Mouse (Mus musculus) forebrain, embryonic 13.5 days (tissue): ENCODE measurements around the gene Ccdc62. TPM values are rescaled to one million over a fixed set of nuclear protein-coding genes. Genes with fewer than 3 reads are reported as not detected.

Experiments
- ATAC-seq: fragments of 200-750 bp; cut with Nextera tagmentation; 2 replicates; pipeline ENCODE4 v1.8.0; 2017
- H3K27ac ChIP-seq: fragments of 300-500 bp; sonication (generic); 2 replicates; pipeline ENCODE4 v1.5.1; 2015; ENCODE audit warnings: inconsistent platforms, mild to moderate bottlenecking, moderate library complexity
- H3K27me3 ChIP-seq: fragments of 300-500 bp; sonication (generic); 2 replicates; pipeline ENCODE4 v1.6.1; 2015; ENCODE audit warnings: mild to moderate bottlenecking, inconsistent platforms
- H3K36me3 ChIP-seq: fragments of 300-500 bp; sonication (generic); 2 replicates; pipeline ENCODE4 v1.6.1; 2015; ENCODE audit warnings: mild to moderate bottlenecking, inconsistent platforms; ENCODE audit not compliant: poor library complexity, severe bottlenecking
- H3K4me1 ChIP-seq: fragments of 300-500 bp; sonication (generic); 2 replicates; pipeline ENCODE4 v1.6.1; 2015; ENCODE audit warnings: inconsistent platforms
- H3K4me2 ChIP-seq: fragments of 300-500 bp; sonication (generic); 2 replicates; pipeline ENCODE4 v1.6.1; 2015; ENCODE audit warnings: inconsistent platforms, mild to moderate bottlenecking, moderate library complexity
- H3K4me3 ChIP-seq: fragments of 300-500 bp; sonication (generic); 2 replicates; pipeline ENCODE4 v1.5.1; 2015; ENCODE audit warnings: mild to moderate bottlenecking, inconsistent platforms
- H3K9ac ChIP-seq: fragments of 300-500 bp; sonication (generic); 2 replicates; pipeline ENCODE4 v1.6.1; 2015; ENCODE audit warnings: mild to moderate bottlenecking, inconsistent platforms
- H3K9me3 ChIP-seq: fragments of 300-500 bp; sonication (generic); replicated peaks from 2 replicates; pipeline ENCODE4 v1.6.1; 2016; ENCODE audit warnings: inconsistent platforms
- WGBS: fragments of 180-500 bp; shearing (Covaris S2); methylation state at CpG from one replicate; pipeline ENCODE4 v1.1.7; 2015; 5-methylcytosine and 5-hydroxymethylcytosine counted together
- polyA plus RNA-seq: library from polyadenylated mRNA; unstranded; fragments of >200 nt; fragmentation: Nextera tagmentation; extraction: Ambion mirVana; gene quantifications from 2 replicates; pipeline ENCODE4 v1.2.1, GENCODE M21; 2015

Ccdc62 gene
- polyA plus RNA-seq, 1 experiment from 2014 or later: 6.0 TPM

GRCm38 (mm10) chr5:123973299-123974178, 43.1 kb downstream of the Ccdc62 start, which contains the start of gene Hip1r:
Gene Hip1r (plus strand): TSS chr5:123973628.
- Histone ChIP-seq H3K4me1 (peaks cover 8% of the 10 kb centered on the region), H3K9me3 (no peaks in the 10 kb centered on the region), H3K9ac (peak within 1 kb of the TSS; percentile 75), H3K4me2 (peak within 1 kb of the TSS; percentile 95), H3K27me3 (no peaks in the 10 kb centered on the region), H3K27ac (no peak within 1 kb of the TSS; the same call in 1 of the 2 replicates), H3K4me3 (peak within 1 kb of the TSS; percentile 70), H3K36me3 (no peaks in the 10 kb centered on the region)
- peak; percentile 88 for ATAC-seq
- WGBS: under 1% methylated on average over 88 of the region's 106 CpGs

- 0% methylated on average over 14 of the region's 14 CpGs for WGBS
- Histone ChIP-seq H3K9ac (peak overlapping the region; percentile 75), H3K4me1 (peaks cover 8% of the 10 kb centered on the region), H3K9me3 (no peaks in the 10 kb centered on the region), H3K36me3 (no peaks in the 10 kb centered on the region), H3K27ac (no peak overlapping the region; the same call in 1 of the 2 replicates), H3K4me2 (peak overlapping the region; percentile 95), H3K4me3 (peak overlapping the region; percentile 70), H3K27me3 (no peaks in the 10 kb centered on the region)
- no peak for ATAC-seq
Measured at GRCm38 (mm10) chr5:123974179-123974485, 43.7 kb downstream of the Ccdc62 start.

- H3K4me1 ChIP-seq: peaks cover 8% of the 10 kb centered on the region
- peak overlapping the region; percentile 95 for H3K4me2 ChIP-seq
- no peak for ATAC-seq
- H3K36me3 ChIP-seq: no peaks in the 10 kb centered on the region
- no peaks in the 10 kb centered on the region for H3K9me3 ChIP-seq
- H3K9ac ChIP-seq: peak overlapping the region; percentile 51; the same call in 1 of the 2 replicates
- peak overlapping the region; percentile 70 for H3K4me3 ChIP-seq
- no peak overlapping the region for H3K27ac ChIP-seq
- H3K27me3 ChIP-seq: no peaks in the 10 kb centered on the region
- WGBS: 25% methylated on average over 11 of the region's 11 CpGs
Measured at GRCm38 (mm10) chr5:123974616-123975111, 44.2 kb downstream of the Ccdc62 start.

GRCm38 (mm10) chr5:123975668-123976180, 45.2 kb downstream of the Ccdc62 start:
- WGBS: 77% methylated on average over 6 of the region's 6 CpGs
- no peak overlapping the region for H3K4me2 ChIP-seq
- peaks cover 8% of the 10 kb centered on the region for H3K4me1 ChIP-seq
- no peak for ATAC-seq
- H3K4me3 ChIP-seq: no peak overlapping the region
- H3K27ac ChIP-seq: no peak overlapping the region
- H3K9ac ChIP-seq: no peak overlapping the region
- H3K36me3 ChIP-seq: no peaks in the 10 kb centered on the region
- H3K27me3 ChIP-seq: no peaks in the 10 kb centered on the region
- no peaks in the 10 kb centered on the region for H3K9me3 ChIP-seq

- Histone ChIP-seq H3K27me3 (no peaks in the 10 kb centered on the region), H3K4me3 (no peak overlapping the region), H3K36me3 (no peaks in the 10 kb centered on the region), H3K27ac (no peak overlapping the region), H3K4me1 (peaks cover 8% of the 10 kb centered on the region), H3K9me3 (no peaks in the 10 kb centered on the region), H3K9ac (no peak overlapping the region), H3K4me2 (no peak overlapping the region)
- ATAC-seq: no peak
- WGBS: 45% methylated on average over 3 of the region's 3 CpGs
Measured at GRCm38 (mm10) chr5:123977231-123977630, 46.8 kb downstream of the Ccdc62 start.

- peaks cover 8% of the 10 kb centered on the region for H3K4me1 ChIP-seq
- WGBS: 76% methylated on average over 5 of the region's 5 CpGs
Measured at GRCm38 (mm10) chr5:123978131-123978530, 47.7 kb downstream of the Ccdc62 start.

GRCm38 (mm10) chr5:123979221-123979979, 48.9 kb downstream of the Ccdc62 start:
- H3K4me1 ChIP-seq: peaks cover 8% of the 10 kb centered on the region
- H3K9ac ChIP-seq: no peak overlapping the region
- no peaks in the 10 kb centered on the region for H3K36me3 ChIP-seq
- no peak overlapping the region for H3K27ac ChIP-seq
- WGBS: 84% methylated on average over 18 of the region's 18 CpGs
- ATAC-seq: no peak
- no peak overlapping the region for H3K4me2 ChIP-seq
- H3K4me3 ChIP-seq: no peak overlapping the region
- H3K9me3 ChIP-seq: no peaks in the 10 kb centered on the region
- H3K27me3 ChIP-seq: no peaks in the 10 kb centered on the region

More at GRCm38 (mm10) chr5:123978131-123978530, 47.7 kb downstream of the Ccdc62 start:
- Histone ChIP-seq H3K36me3 (no peaks in the 10 kb centered on the region), H3K4me3 (no peak overlapping the region), H3K9me3 (no peaks in the 10 kb centered on the region), H3K4me2 (no peak overlapping the region), H3K27ac (no peak overlapping the region), H3K27me3 (no peaks in the 10 kb centered on the region), H3K9ac (no peak overlapping the region)
- ATAC-seq: no peak

- Histone ChIP-seq H3K4me3 (no peak overlapping the region), H3K27ac (no peak overlapping the region), H3K4me2 (no peak overlapping the region), H3K9me3 (no peaks in the 10 kb centered on the region), H3K4me1 (peaks cover 2% of the 10 kb centered on the region; the same call in 1 of the 2 replicates), H3K36me3 (no peaks in the 10 kb centered on the region), H3K27me3 (no peaks in the 10 kb centered on the region), H3K9ac (no peak overlapping the region)
- WGBS: 75% methylated on average over 4 of the region's 4 CpGs
- ATAC-seq: no peak
Measured at GRCm38 (mm10) chr5:123979980-123980369, 49.5 kb downstream of the Ccdc62 start.

- no peak for ATAC-seq
- H3K27me3 ChIP-seq: no peaks in the 10 kb centered on the region
Measured at GRCm38 (mm10) chr5:123980521-123981249, 50.2 kb downstream of the Ccdc62 start.

GRCm38 (mm10) chr5:123981250-123981554, 50.7 kb downstream of the Ccdc62 start:
- Histone ChIP-seq H3K9me3 (no peaks in the 10 kb centered on the region), H3K4me2 (no peak overlapping the region), H3K36me3 (no peaks in the 10 kb centered on the region), H3K27me3 (no peaks in the 10 kb centered on the region), H3K4me1 (no peaks in the 10 kb centered on the region), H3K4me3 (no peak overlapping the region), H3K27ac (no peak overlapping the region), H3K9ac (no peak overlapping the region)
- WGBS: 80% methylated on average over 6 of the region's 6 CpGs
- ATAC-seq: no peak

More at GRCm38 (mm10) chr5:123980521-123981249, 50.2 kb downstream of the Ccdc62 start:
- Histone ChIP-seq H3K27ac (no peak overlapping the region), H3K9me3 (no peaks in the 10 kb centered on the region), H3K4me3 (no peak overlapping the region), H3K36me3 (no peaks in the 10 kb centered on the region), H3K4me1 (no peaks in the 10 kb centered on the region), H3K9ac (no peak overlapping the region), H3K4me2 (no peak overlapping the region)
- WGBS: 83% methylated on average over 9 of the region's 9 CpGs

GRCm38 (mm10) chr5:123982838-123983237, 52.4 kb downstream of the Ccdc62 start:
- Histone ChIP-seq H3K4me2 (no peak overlapping the region), H3K4me3 (no peak overlapping the region), H3K36me3 (no peaks in the 10 kb centered on the region), H3K27me3 (no peaks in the 10 kb centered on the region), H3K9ac (no peak overlapping the region), H3K9me3 (no peaks in the 10 kb centered on the region), H3K27ac (no peak overlapping the region), H3K4me1 (no peaks in the 10 kb centered on the region)
- no peak for ATAC-seq
- WGBS: 82% methylated on average over 11 of the region's 11 CpGs
